Mouse (Mus musculus): ENCODE data around the gene Mall. TPM values are rescaled to one million over a fixed set of nuclear protein-coding genes. Genes with fewer than 3 reads are reported as not detected.

The Mall gene
- polyA plus RNA-seq, 1 experiment = not detected

DNA sequence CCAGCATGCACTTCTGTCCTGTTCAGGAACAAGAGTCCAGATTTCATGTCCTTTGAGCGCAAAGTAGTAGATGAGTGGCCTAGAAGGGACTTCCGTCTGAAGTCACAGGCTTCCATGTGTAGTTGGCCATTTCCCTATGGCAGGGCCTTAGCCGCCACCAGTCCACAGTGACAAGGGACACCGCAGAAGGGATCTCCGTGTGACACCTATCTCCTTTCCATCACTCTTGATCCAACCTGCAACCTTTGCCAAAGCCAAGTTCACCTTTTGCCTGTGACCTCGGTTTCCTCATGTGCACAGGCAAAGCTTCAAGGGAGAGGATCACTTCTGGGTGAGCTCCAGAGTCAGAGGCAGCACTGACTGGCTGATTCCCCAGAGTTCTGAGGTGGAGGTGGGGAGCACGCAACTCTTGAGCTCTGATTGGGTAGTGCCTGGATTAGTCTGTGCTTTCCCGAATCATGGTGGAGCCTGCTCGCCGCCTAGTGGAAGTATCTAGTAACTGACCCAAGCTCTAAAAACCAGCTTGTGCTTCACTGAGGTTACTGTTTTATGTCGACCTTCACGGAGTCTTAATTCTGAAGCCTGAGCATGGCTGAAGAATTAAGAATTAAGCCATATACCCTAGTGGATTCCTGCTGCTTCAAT is 45.9 kb downstream of the Mall start:
- H3K4me3 ChIP-seq = no peak overlapping the region
- H3K27me3 ChIP-seq (ENCODE audit: control insufficient read depth, insufficient read depth, insufficient read length) = no peaks in the 10 kb centered on the region
- TF ChIP-seq CEBPB (IDR thresholded peaks at IDR 0.05; ENCODE audit: insufficient read depth, poor library complexity, severe bottlenecking) = no peak
- TF ChIP-seq MYOD1 (IDR thresholded peaks at IDR 0.05; ENCODE audit: control insufficient read depth in 1 of 3, insufficient read length in 2 of 3, low read depth in 2 of 3) = no peak
- no peak for TF ChIP-seq TCF12 (IDR thresholded peaks at IDR 0.05; ENCODE audit: insufficient read depth, poor library complexity, severe bottlenecking)
- no peak for TF ChIP-seq TCF3 (IDR thresholded peaks at IDR 0.05; ENCODE audit: insufficient read length, low read depth)
- TF ChIP-seq POLR2AphosphoS2 (IDR thresholded peaks at IDR 0.05; ENCODE audit: insufficient read length, low read depth) = no peak
- no peak for TF ChIP-seq MAX (IDR thresholded peaks at IDR 0.05; ENCODE audit: low read depth)
- TF ChIP-seq SRF (IDR thresholded peaks at IDR 0.05; ENCODE audit: control insufficient read depth, insufficient read length, low read depth) = no peak
- TF ChIP-seq USF1 (IDR thresholded peaks at IDR 0.05; ENCODE audit: low read depth) = no peak
- TF ChIP-seq MYOG (IDR thresholded peaks at IDR 0.05; ENCODE audit: control insufficient read depth in 1 of 3, insufficient read depth in 1 of 3, insufficient read length in 2 of 3, low read depth in 2 of 3) = no peak
- no peak for TF ChIP-seq REST (IDR thresholded peaks at IDR 0.05; ENCODE audit: insufficient read depth, insufficient read length)
- no peak overlapping the region for H3K4me2 ChIP-seq (ENCODE audit: low read depth)
- no peaks in the 10 kb centered on the region for H3K36me3 ChIP-seq (ENCODE audit: control insufficient read depth, insufficient read depth)
- no peaks in the 10 kb centered on the region for H3K79me2 ChIP-seq (ENCODE audit: control insufficient read depth, insufficient read depth)
- H3ac ChIP-seq (ENCODE audit: control insufficient read depth, insufficient read length) = no peak overlapping the region

DNA sequence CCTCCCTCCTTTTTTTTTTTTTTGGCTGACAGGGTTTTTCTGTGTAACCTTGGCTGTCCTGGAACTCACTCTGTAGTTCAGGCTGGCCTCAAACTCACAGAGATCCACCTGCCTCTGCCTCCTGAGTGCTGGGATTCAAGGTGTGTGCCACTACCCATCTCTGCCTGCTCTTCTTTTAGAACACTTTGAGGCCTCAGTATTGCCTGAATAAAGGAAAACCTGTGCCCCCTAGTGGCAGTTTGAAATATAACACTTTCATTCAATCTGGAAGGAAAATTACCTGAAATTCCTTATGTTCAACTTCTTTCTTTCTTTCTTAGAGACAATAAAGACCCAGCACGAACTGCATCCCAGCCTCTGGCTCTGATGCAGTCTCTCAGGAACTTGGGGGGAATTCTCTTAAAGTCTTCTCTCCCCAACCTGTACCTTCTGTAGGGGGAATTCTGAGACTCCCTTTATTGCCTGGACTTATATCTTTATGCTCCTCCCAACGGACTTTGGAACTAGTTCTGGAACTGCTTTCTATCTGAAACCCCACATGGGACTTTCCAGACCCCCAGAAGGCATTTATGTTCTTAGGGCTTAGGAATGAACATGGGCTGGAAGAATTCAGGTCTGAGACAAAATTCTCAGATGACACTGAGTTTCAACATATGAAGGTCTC is 61.8 kb downstream of the Mall start:
- no peaks in the 10 kb centered on the region for H3K79me2 ChIP-seq (ENCODE audit: control insufficient read depth, insufficient read depth)
- H3K36me3 ChIP-seq (ENCODE audit: control insufficient read depth, insufficient read depth) = no peaks in the 10 kb centered on the region
- H3K4me3 ChIP-seq = no peak overlapping the region
- peaks cover 3% of the 10 kb centered on the region for H3K27me3 ChIP-seq (ENCODE audit: control insufficient read depth, insufficient read depth, insufficient read length)
- H3ac ChIP-seq (ENCODE audit: control insufficient read depth, insufficient read length) = no peak overlapping the region
- H3K4me2 ChIP-seq (ENCODE audit: low read depth) = no peak overlapping the region
- TF ChIP-seq CEBPB (IDR thresholded peaks at IDR 0.05; ENCODE audit: insufficient read depth, poor library complexity, severe bottlenecking) (no peak), POLR2AphosphoS2 (IDR thresholded peaks at IDR 0.05; ENCODE audit: insufficient read length, low read depth) (no peak), TCF3 (IDR thresholded peaks at IDR 0.05; ENCODE audit: insufficient read length, low read depth) (no peak)

- Histone ChIP-seq H3K36me3 (ENCODE audit: control insufficient read depth, insufficient read depth) (no peaks in the 10 kb centered on the region), H3K79me2 (ENCODE audit: control insufficient read depth, insufficient read depth) (no peaks in the 10 kb centered on the region), H3K27me3 (ENCODE audit: control insufficient read depth, insufficient read depth, insufficient read length) (peaks cover 3% of the 10 kb centered on the region), H3K4me3 (no peak overlapping the region), H3ac (ENCODE audit: control insufficient read depth, insufficient read length) (no peak overlapping the region), H3K4me2 (ENCODE audit: low read depth) (no peak overlapping the region)
- no peak for TF ChIP-seq SRF (IDR thresholded peaks at IDR 0.05; ENCODE audit: control insufficient read depth, insufficient read length, low read depth)
- no peak for TF ChIP-seq USF1 (IDR thresholded peaks at IDR 0.05; ENCODE audit: low read depth)
These were observed 62.7 kb downstream of the Mall start for GRCm38 (mm10) chr2:127667015-127667414.

DNA sequence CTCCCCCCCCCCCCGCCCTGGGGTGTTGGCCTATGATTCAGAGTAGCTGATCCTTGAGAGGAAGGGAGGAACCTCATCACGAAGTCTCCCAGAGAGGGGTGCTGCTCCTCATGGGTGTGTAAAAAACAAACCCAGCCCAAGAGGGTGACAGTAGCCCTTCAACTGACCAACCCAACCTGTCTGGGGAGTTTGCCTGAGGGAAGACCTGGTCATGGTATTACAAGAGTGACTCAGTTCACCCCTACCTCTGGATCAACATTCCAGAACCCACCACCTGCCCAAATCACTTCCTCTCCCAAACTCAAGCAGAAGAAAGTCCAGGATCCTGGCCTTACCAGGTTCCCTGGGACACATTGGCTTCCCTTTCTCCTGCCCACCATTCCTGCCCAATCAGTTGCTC is 67.0 kb downstream of the Mall start:
- H3K36me3 ChIP-seq (ENCODE audit: control insufficient read depth, insufficient read depth) = no peaks in the 10 kb centered on the region
- H3K27me3 ChIP-seq (ENCODE audit: control insufficient read depth, insufficient read depth, insufficient read length) = peaks cover 37% of the 10 kb centered on the region
- no peak overlapping the region for H3ac ChIP-seq (ENCODE audit: control insufficient read depth, insufficient read length)
- no peaks in the 10 kb centered on the region for H3K79me2 ChIP-seq (ENCODE audit: control insufficient read depth, insufficient read depth)
- no peak for TF ChIP-seq USF1 (IDR thresholded peaks at IDR 0.05; ENCODE audit: low read depth)
- no peak overlapping the region for H3K4me2 ChIP-seq (ENCODE audit: low read depth)
- no peak overlapping the region for H3K4me3 ChIP-seq

DNA sequence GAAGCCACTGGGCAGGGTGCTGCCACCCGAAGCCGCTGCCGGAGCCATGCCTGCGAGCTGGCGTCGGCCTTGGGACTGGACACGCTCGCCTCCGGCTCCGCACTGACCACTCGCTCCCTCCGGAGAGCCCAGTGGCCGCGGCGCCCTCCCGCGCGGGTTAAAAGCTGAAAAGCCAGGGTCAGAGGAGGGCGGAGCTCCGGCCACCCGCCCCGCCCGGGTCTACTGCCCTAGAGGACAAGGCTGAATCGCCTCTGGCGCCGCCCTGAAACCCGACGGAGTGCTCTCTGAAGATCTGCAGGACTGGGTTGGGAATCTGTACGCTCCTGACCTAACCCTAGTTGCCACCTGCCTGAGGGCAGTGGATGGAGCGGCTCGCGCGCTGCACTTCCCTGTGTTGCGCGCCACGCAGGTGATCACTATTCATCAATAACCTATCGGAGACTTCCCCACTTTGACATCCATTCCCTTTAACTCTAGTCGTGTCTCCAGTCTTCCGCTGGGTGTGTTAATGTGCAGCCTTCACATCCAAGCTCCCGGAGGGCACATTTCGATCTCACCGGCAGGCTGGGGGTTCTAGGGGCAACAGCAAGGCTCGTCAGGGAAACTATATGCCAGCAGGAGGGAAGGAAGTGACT is 73.5 kb downstream of the Mall start, which contains the start of gene Mal:
Mal (minus strand) TSS at position 610 of the 635 bp plus-strand sequence.
- Histone ChIP-seq H3K79me2 (ENCODE audit: control insufficient read depth, insufficient read depth) (no peaks in the 10 kb centered on the region), H3ac (ENCODE audit: control insufficient read depth, insufficient read length) (no peak within 1 kb of the TSS), H3K4me2 (ENCODE audit: low read depth) (peak within 1 kb of the TSS; percentile 24), H3K4me3 (no peak within 1 kb of the TSS), H3K27me3 (ENCODE audit: control insufficient read depth, insufficient read depth, insufficient read length) (peaks cover 55% of the 10 kb centered on the region), H3K36me3 (ENCODE audit: control insufficient read depth, insufficient read depth) (no peaks in the 10 kb centered on the region)
- TF ChIP-seq POLR2AphosphoS2 (IDR thresholded peaks at IDR 0.05; ENCODE audit: insufficient read length, low read depth) = no peak
- no peak for TF ChIP-seq CEBPB (IDR thresholded peaks at IDR 0.05; ENCODE audit: insufficient read depth, poor library complexity, severe bottlenecking)
- no peak for TF ChIP-seq REST (IDR thresholded peaks at IDR 0.05; ENCODE audit: insufficient read depth, insufficient read length)
- no peak for TF ChIP-seq MYOG (IDR thresholded peaks at IDR 0.05; ENCODE audit: control insufficient read depth in 1 of 3, insufficient read depth in 1 of 3, insufficient read length in 2 of 3, low read depth in 2 of 3)
- TF ChIP-seq SRF (IDR thresholded peaks at IDR 0.05; ENCODE audit: control insufficient read depth, insufficient read length, low read depth) = no peak
- TF ChIP-seq MYOD1 (IDR thresholded peaks at IDR 0.05; ENCODE audit: control insufficient read depth in 1 of 3, insufficient read length in 2 of 3, low read depth in 2 of 3) = no peak
- no peak for TF ChIP-seq MAX (IDR thresholded peaks at IDR 0.05; ENCODE audit: low read depth)
- TF ChIP-seq POLR2A (IDR thresholded peaks at IDR 0.05; ENCODE audit: insufficient read length, low read depth) = no peak
